Mouse (Mus musculus): Measurements from ENCODE around the gene Golph3. TPM values are rescaled to one million over a fixed set of nuclear protein-coding genes. Genes with fewer than 3 reads are reported as not detected.

The Golph3 gene
- polyA plus RNA-seq, 2 experiments = 99.9 to 112 TPM

DNA sequence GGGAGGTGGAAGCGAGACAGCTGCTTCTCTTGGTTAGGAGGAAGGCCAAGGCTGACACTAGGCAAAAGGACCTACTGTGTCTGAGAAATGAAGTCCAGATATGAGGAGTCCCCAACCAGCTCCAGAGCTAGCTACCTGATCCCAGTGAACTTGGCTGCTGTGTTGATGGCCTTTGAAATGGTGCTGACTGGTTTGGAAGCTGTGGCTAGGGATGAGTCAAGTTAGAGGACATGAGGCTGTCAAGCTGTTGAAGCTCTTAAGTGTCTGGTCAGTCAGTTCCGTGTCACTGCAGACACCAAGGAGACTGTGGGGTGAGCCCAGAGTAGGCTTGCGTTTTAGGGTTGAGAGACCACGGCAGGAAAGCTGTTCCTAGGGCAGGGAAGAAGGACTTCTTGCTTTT lies 13.1 kb downstream of the Golph3 start:
- no peak overlapping the region for H3K4me3 ChIP-seq (replicated peaks; ENCODE audit: low read length)
- no peak for TF ChIP-seq POLR2A (IDR thresholded peaks at IDR 0.05; ENCODE audit: borderline replicate concordance, extremely low read depth, insufficient read depth, insufficient read length)
- H3K9me3 ChIP-seq (ENCODE audit: control insufficient read depth, low read length) = no peaks in the 10 kb centered on the region
- 80% methylated on average over 4 of the region's 4 CpGs for WGBS
- no peak for ATAC-seq (ENCODE audit: low FRiP score, low read depth)
- H3K36me3 ChIP-seq (ENCODE audit: control insufficient read depth, insufficient read depth, low read length) = no peaks in the 10 kb centered on the region
- H3K9ac ChIP-seq (ENCODE audit: low read depth, low read length, severe bottlenecking) = no peak overlapping the region
- DNase-seq (ENCODE audit: low spot score) = no peak
- H3K4me2 ChIP-seq (replicated peaks; ENCODE audit: low read depth, low read length, severe bottlenecking) = no peak overlapping the region
- H3K4me1 ChIP-seq (ENCODE audit: control insufficient read depth, insufficient read depth, low read length) = peaks cover 3% of the 10 kb centered on the region; the same call in 1 of the 2 replicates
- H3K27me3 ChIP-seq (ENCODE audit: control insufficient read depth, insufficient read depth, low read length) = no peaks in the 10 kb centered on the region
- no peak overlapping the region for H3K27ac ChIP-seq (replicated peaks; ENCODE audit: low read depth, low read length)

GRCm38 (mm10) chr15:12337030-12337778 lies 16.0 kb downstream of the Golph3 start:
- Histone ChIP-seq H3K9ac (ENCODE audit: low read depth, low read length, severe bottlenecking) (no peak overlapping the region), H3K4me3 (replicated peaks; ENCODE audit: low read length) (no peak overlapping the region), H3K4me2 (replicated peaks; ENCODE audit: low read depth, low read length, severe bottlenecking) (no peak overlapping the region), H3K4me1 (ENCODE audit: control insufficient read depth, insufficient read depth, low read length) (no peaks in the 10 kb centered on the region; the same call in 1 of the 2 replicates), H3K9me3 (ENCODE audit: control insufficient read depth, low read length) (no peaks in the 10 kb centered on the region), H3K36me3 (ENCODE audit: control insufficient read depth, insufficient read depth, low read length) (peaks cover under 1% of the 10 kb centered on the region), H3K27me3 (ENCODE audit: control insufficient read depth, insufficient read depth, low read length) (no peaks in the 10 kb centered on the region), H3K27ac (replicated peaks; ENCODE audit: low read depth, low read length) (no peak overlapping the region)
- 84% methylated on average over 4 of the region's 4 CpGs for WGBS
- TF ChIP-seq POLR2A (IDR thresholded peaks at IDR 0.05; ENCODE audit: borderline replicate concordance, extremely low read depth, insufficient read depth, insufficient read length) = no peak
- DNase-seq (ENCODE audit: low spot score) (no peak), ATAC-seq (ENCODE audit: low FRiP score, low read depth) (no peak)

GRCm38 (mm10) chr15:12337779-12338137 lies 16.5 kb downstream of the Golph3 start:
- H3K27ac ChIP-seq (replicated peaks; ENCODE audit: low read depth, low read length) = no peak overlapping the region
- ATAC-seq (ENCODE audit: low FRiP score, low read depth) (no peak), DNase-seq (ENCODE audit: low spot score) (no peak)
- H3K4me1 ChIP-seq (ENCODE audit: control insufficient read depth, insufficient read depth, low read length) = no peaks in the 10 kb centered on the region; the same call in 1 of the 2 replicates
- H3K9ac ChIP-seq (ENCODE audit: low read depth, low read length, severe bottlenecking) = no peak overlapping the region
- no peak overlapping the region for H3K4me3 ChIP-seq (replicated peaks; ENCODE audit: low read length)
- WGBS = 70% methylated on average over 3 of the region's 3 CpGs
- H3K9me3 ChIP-seq (ENCODE audit: control insufficient read depth, low read length) = no peaks in the 10 kb centered on the region
- no peak for TF ChIP-seq POLR2A (IDR thresholded peaks at IDR 0.05; ENCODE audit: borderline replicate concordance, extremely low read depth, insufficient read depth, insufficient read length)
- H3K36me3 ChIP-seq (ENCODE audit: control insufficient read depth, insufficient read depth, low read length) = peaks cover 5% of the 10 kb centered on the region
- H3K27me3 ChIP-seq (ENCODE audit: control insufficient read depth, insufficient read depth, low read length) = no peaks in the 10 kb centered on the region
- H3K4me2 ChIP-seq (replicated peaks; ENCODE audit: low read depth, low read length, severe bottlenecking) = no peak overlapping the region

GRCm38 (mm10) chr15:12340536-12341400 lies 19.5 kb downstream of the Golph3 start:
- Histone ChIP-seq H3K36me3 (ENCODE audit: control insufficient read depth, insufficient read depth, low read length) (peaks cover 26% of the 10 kb centered on the region), H3K9me3 (ENCODE audit: control insufficient read depth, low read length) (no peaks in the 10 kb centered on the region), H3K27ac (replicated peaks; ENCODE audit: low read depth, low read length) (no peak overlapping the region), H3K4me2 (replicated peaks; ENCODE audit: low read depth, low read length, severe bottlenecking) (no peak overlapping the region), H3K9ac (ENCODE audit: low read depth, low read length, severe bottlenecking) (no peak overlapping the region), H3K4me3 (replicated peaks; ENCODE audit: low read length) (no peak overlapping the region), H3K4me1 (ENCODE audit: control insufficient read depth, insufficient read depth, low read length) (no peaks in the 10 kb centered on the region; the same call in 1 of the 2 replicates), H3K27me3 (ENCODE audit: control insufficient read depth, insufficient read depth, low read length) (no peaks in the 10 kb centered on the region)
- no peak for DNase-seq (ENCODE audit: low spot score)
- WGBS = 68% methylated on average over 5 of the region's 5 CpGs
- no peak for ATAC-seq (ENCODE audit: low FRiP score, low read depth)
- no peak for TF ChIP-seq POLR2A (IDR thresholded peaks at IDR 0.05; ENCODE audit: borderline replicate concordance, extremely low read depth, insufficient read depth, insufficient read length)

DNA sequence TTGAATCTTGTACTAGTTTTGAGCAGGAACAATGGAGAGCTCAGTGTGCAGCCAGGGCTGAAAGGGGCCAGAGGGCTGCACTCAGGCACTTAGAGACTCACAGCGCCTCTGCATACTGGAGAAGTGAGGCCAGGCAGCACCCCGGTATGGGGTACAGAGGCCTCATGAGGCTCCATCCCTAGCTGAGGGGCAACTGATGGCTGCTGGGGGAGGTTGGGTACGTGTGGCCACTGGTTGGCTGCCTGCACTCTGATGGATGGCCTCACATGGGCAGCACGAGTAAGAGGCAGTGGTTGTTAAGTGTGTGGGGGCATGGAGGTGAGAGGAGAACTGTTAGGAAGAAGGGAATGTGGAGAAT lies 20.1 kb downstream of the Golph3 start:
- 60% methylated on average over 4 of the region's 4 CpGs for WGBS
- H3K9me3 ChIP-seq (ENCODE audit: control insufficient read depth, low read length) = no peaks in the 10 kb centered on the region
- peaks cover 30% of the 10 kb centered on the region for H3K36me3 ChIP-seq (ENCODE audit: control insufficient read depth, insufficient read depth, low read length)
- TF ChIP-seq POLR2A (IDR thresholded peaks at IDR 0.05; ENCODE audit: borderline replicate concordance, extremely low read depth, insufficient read depth, insufficient read length) = no peak
- H3K27ac ChIP-seq (replicated peaks; ENCODE audit: low read depth, low read length) = no peak overlapping the region
- DNase-seq (ENCODE audit: low spot score) (no peak), ATAC-seq (ENCODE audit: low FRiP score, low read depth) (no peak)
- no peaks in the 10 kb centered on the region for H3K27me3 ChIP-seq (ENCODE audit: control insufficient read depth, insufficient read depth, low read length)
- no peaks in the 10 kb centered on the region; the same call in 1 of the 2 replicates for H3K4me1 ChIP-seq (ENCODE audit: control insufficient read depth, insufficient read depth, low read length)
- no peak overlapping the region for H3K9ac ChIP-seq (ENCODE audit: low read depth, low read length, severe bottlenecking)
- H3K4me2 ChIP-seq (replicated peaks; ENCODE audit: low read depth, low read length, severe bottlenecking) = no peak overlapping the region
- no peak overlapping the region for H3K4me3 ChIP-seq (replicated peaks; ENCODE audit: low read length)
